Mouse (Mus musculus) stomach, embryonic 16.5 days (tissue): Measurements from ENCODE around the gene Map3k7cl. TPM values are rescaled to one million over a fixed set of nuclear protein-coding genes. Genes with fewer than 3 reads are reported as not detected.

Experiments
- ATAC-seq: fragments of 200-750 bp; cut with Nextera tagmentation; 2 replicates; pipeline ENCODE4 v1.8.0; 2017; ENCODE audit warnings: moderate number of reproducible peaks, moderate TSS enrichment; ENCODE audit not compliant: insufficient read depth, low FRiP score
- H3K27ac ChIP-seq: fragments of 300-500 bp; sonication (generic); 2 replicates; pipeline ENCODE4 v1.5.1; 2014; ENCODE audit warnings: low read length
- H3K27me3 ChIP-seq: fragments of 300-500 bp; sonication (generic); 2 replicates; pipeline ENCODE4 v1.6.1; 2014; ENCODE audit warnings: low read length, control low read depth, mixed read lengths; ENCODE audit not compliant: control insufficient read depth, insufficient read depth
- H3K36me3 ChIP-seq: fragments of 300-500 bp; sonication (generic); 2 replicates; pipeline ENCODE4 v1.6.1; 2014; ENCODE audit warnings: low read length; ENCODE audit not compliant: control insufficient read depth, insufficient read depth
- H3K4me1 ChIP-seq: fragments of 300-500 bp; sonication (generic); 2 replicates; pipeline ENCODE4 v1.6.1; 2014; ENCODE audit warnings: low read length, control low read depth, mixed read lengths; ENCODE audit not compliant: control insufficient read depth, insufficient read depth
- H3K4me2 ChIP-seq: fragments of 300-500 bp; sonication (generic); 2 replicates; pipeline ENCODE4 v1.6.1; 2014; ENCODE audit warnings: low read depth, low read length, mixed read lengths
- H3K4me3 ChIP-seq: fragments of 300-500 bp; sonication (generic); replicated peaks from 2 replicates; pipeline ENCODE4 v1.5.1; 2014; ENCODE audit warnings: mild to moderate bottlenecking, low read length
- H3K9ac ChIP-seq: fragments of 300-500 bp; sonication (generic); 2 replicates; pipeline ENCODE4 v1.6.1; 2014; ENCODE audit warnings: low read length
- H3K9me3 ChIP-seq: fragments of 300-500 bp; sonication (generic); replicated peaks from 2 replicates; pipeline ENCODE4 v1.6.1; 2016; ENCODE audit warnings: low read length, control low read depth; ENCODE audit not compliant: control insufficient read depth
- WGBS: fragments of 180-500 bp; shearing (Covaris S2); extraction: QIAGEN DNeasy Blood & Tissue Kit; methylation state at CpG from one replicate; pipeline ENCODE4 v1.1.7; 2014; 5-methylcytosine and 5-hydroxymethylcytosine counted together
- polyA plus RNA-seq: library from polyadenylated mRNA; unstranded; fragments of >200 nt; fragmentation: Nextera tagmentation; extraction: Ambion mirVana; gene quantifications from 2 replicates; pipeline ENCODE4 v1.2.1, GENCODE M21; 2015

Map3k7cl gene
- polyA plus RNA-seq, 1 experiment from 2014 or later: 0.59 TPM

- Histone ChIP-seq H3K9ac (no peak overlapping the region), H3K36me3 (no peaks in the 10 kb centered on the region), H3K4me2 (no peak overlapping the region), H3K4me1 (peaks cover 14% of the 10 kb centered on the region; the same call in 1 of the 2 replicates), H3K9me3 (no peaks in the 10 kb centered on the region), H3K27ac (no peak overlapping the region), H3K4me3 (no peak overlapping the region), H3K27me3 (no peaks in the 10 kb centered on the region)
- no peak for ATAC-seq
- WGBS: 87% methylated on average over 7 of the region's 7 CpGs
Measured at GRCm38 (mm10) chr16:87642234-87642633, 89.1 kb downstream of the Map3k7cl start.

DNA sequence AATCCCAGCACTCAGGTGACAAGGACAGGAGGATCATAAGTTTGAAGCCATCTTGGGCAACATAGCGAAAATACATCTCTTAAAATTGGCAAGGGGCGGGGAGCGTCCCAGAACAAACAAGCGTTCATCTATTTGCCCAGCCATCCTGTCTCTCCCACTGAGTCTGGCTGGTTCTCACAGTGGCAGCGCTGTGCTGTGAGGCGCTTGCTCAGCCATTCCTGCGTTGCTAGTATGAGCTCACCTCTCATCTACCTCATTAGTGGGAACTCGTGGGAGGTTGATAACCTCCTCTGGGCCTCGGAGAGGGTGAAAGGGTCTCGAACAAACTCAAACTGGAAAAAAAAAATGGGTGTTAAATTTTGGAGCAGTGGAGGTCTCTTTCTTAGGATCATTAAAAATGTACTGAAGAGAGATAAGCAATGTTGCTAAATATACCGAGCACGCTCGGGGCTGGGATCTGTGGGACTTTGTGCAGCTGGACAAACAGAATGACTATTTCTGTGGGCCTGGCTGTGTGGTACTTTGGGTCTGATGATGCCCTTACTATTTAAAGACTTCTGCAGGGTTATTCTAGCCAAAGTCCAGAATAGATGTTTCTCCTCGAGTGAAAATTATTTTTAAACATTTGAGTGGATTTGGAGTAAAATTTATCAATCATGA, 91.1 kb downstream of the Map3k7cl start:
- Histone ChIP-seq H3K36me3 (no peaks in the 10 kb centered on the region), H3K9ac (no peak overlapping the region), H3K4me3 (no peak overlapping the region), H3K27ac (0 out of 2 replicates have a peak overlapping the region, but pooled peaks have one; percentile 23), H3K4me2 (no peak overlapping the region), H3K27me3 (no peaks in the 10 kb centered on the region), H3K9me3 (no peaks in the 10 kb centered on the region), H3K4me1 (peaks cover 12% of the 10 kb centered on the region; the same call in 1 of the 2 replicates)
- peak; percentile 52; the same call in 1 of the 2 replicates for ATAC-seq
- WGBS: 49% methylated on average over 14 of the region's 14 CpGs

Other genes starting within 250 kb of the Map3k7cl start
- 19.2 and 19.9 TPM in 2 replicates for gene N6amt1, start 199.1 kb upstream of the Map3k7cl start, polyA plus RNA-seq
- gene Ltn1, start 120.7 kb upstream of the Map3k7cl start, polyA plus RNA-seq: 27.9 and 28.8 TPM in 2 replicates
- gene Rwdd2b, start 112.8 kb upstream of the Map3k7cl start, polyA plus RNA-seq: 10.7 and 12.0 TPM in 2 replicates
- 35.3 and 39.0 TPM in 2 replicates for gene Usp16, start 98.6 kb upstream of the Map3k7cl start, polyA plus RNA-seq
- gene Cct8, start 57.5 kb upstream of the Map3k7cl start, polyA plus RNA-seq: 364 and 381 TPM in 2 replicates
- gene Bach1, start 145.6 kb downstream of the Map3k7cl start, polyA plus RNA-seq: 8.5 and 9.6 TPM in 2 replicates